Mouse (Mus musculus): ENCODE data around the gene Ctcfl.

The Ctcfl gene

GRCm38 (mm10) chr2:173083106-173083505 lies 36.2 kb downstream of the Ctcfl start:
- no peak for DNase-seq (ENCODE audit: low spot score in 2 of 2)

GRCm38 (mm10) chr2:173082706-173083105 lies 36.6 kb downstream of the Ctcfl start:
- no peak for DNase-seq (ENCODE audit: low spot score in 2 of 2)

- DNase-seq (ENCODE audit: low spot score in 2 of 2): peak in 1 of 2 experiments; percentile 77
These were observed 38.5 kb downstream of the Ctcfl start for GRCm38 (mm10) chr2:173080785-173081241.

- no peak for DNase-seq (ENCODE audit: low spot score in 2 of 2)
These were observed 39.4 kb downstream of the Ctcfl start for GRCm38 (mm10) chr2:173079766-173080549.

- no peak for DNase-seq (ENCODE audit: low spot score in 2 of 2)
These were observed 42.4 kb downstream of the Ctcfl start for GRCm38 (mm10) chr2:173076921-173077320.

GRCm38 (mm10) chr2:173073666-173074065 lies 45.7 kb downstream of the Ctcfl start:
- no peak for DNase-seq (ENCODE audit: low spot score in 2 of 2)

- no peak for DNase-seq (ENCODE audit: low spot score in 2 of 2)
These were observed 46.4 kb downstream of the Ctcfl start for GRCm38 (mm10) chr2:173072948-173073347.

- DNase-seq (ENCODE audit: low spot score in 2 of 2): no peak
These were observed 54.5 kb downstream of the Ctcfl start for GRCm38 (mm10) chr2:173064864-173065263.

- DNase-seq (ENCODE audit: low spot score in 2 of 2): no peak
These were observed 56.1 kb downstream of the Ctcfl start for GRCm38 (mm10) chr2:173063219-173063618.

- no peak for DNase-seq (ENCODE audit: low spot score in 2 of 2)
These were observed 57.6 kb downstream of the Ctcfl start for GRCm38 (mm10) chr2:173061443-173062351.

- no peak for DNase-seq (ENCODE audit: low spot score in 2 of 2)
These were observed 58.9 kb downstream of the Ctcfl start for GRCm38 (mm10) chr2:173060450-173060849.

- DNase-seq (ENCODE audit: low spot score in 2 of 2): no peak
These were observed 61.1 kb downstream of the Ctcfl start for GRCm38 (mm10) chr2:173058263-173058662.

GRCm38 (mm10) chr2:173057623-173058022 lies 61.7 kb downstream of the Ctcfl start:
- DNase-seq (ENCODE audit: low spot score in 2 of 2): no peak

- no peak for DNase-seq (ENCODE audit: low spot score in 2 of 2)
These were observed 62.4 kb downstream of the Ctcfl start for GRCm38 (mm10) chr2:173056882-173057315.

GRCm38 (mm10) chr2:173056303-173056881 lies 62.9 kb downstream of the Ctcfl start:
- no peak for DNase-seq (ENCODE audit: low spot score in 2 of 2)

- DNase-seq (ENCODE audit: low spot score in 2 of 2): no peak
These were observed 65.5 kb downstream of the Ctcfl start for GRCm38 (mm10) chr2:173053846-173054245.

GRCm38 (mm10) chr2:173052881-173053280 lies 66.4 kb downstream of the Ctcfl start:
- no peak for DNase-seq (ENCODE audit: low spot score in 2 of 2)

- DNase-seq (ENCODE audit: low spot score in 2 of 2): no peak
These were observed 68.5 kb downstream of the Ctcfl start for GRCm38 (mm10) chr2:173050604-173051382.

- DNase-seq (ENCODE audit: low spot score in 2 of 2): no peak
These were observed 69.5 kb downstream of the Ctcfl start for GRCm38 (mm10) chr2:173049817-173050216.

- no peak for DNase-seq (ENCODE audit: low spot score in 2 of 2)
These were observed 70.1 kb downstream of the Ctcfl start for GRCm38 (mm10) chr2:173049231-173049630.

GRCm38 (mm10) chr2:173048041-173048745 lies 71.1 kb downstream of the Ctcfl start:
- no peak for DNase-seq (ENCODE audit: low spot score in 2 of 2)
